Mouse (Mus musculus): ENCODE results near the gene Bst2. TPM values are rescaled to one million over a fixed set of nuclear protein-coding genes. Genes with fewer than 3 reads are reported as not detected.
"Not testable (repeated sequence)": the region's sequence is repeated elsewhere in the genome, so short reads cannot be mapped to it uniquely, and the experiment has no call there.

The Bst2 gene
- total RNA-seq, 2 experiments from 2014 or later, result 3.0 to 3.5 TPM

DNA sequence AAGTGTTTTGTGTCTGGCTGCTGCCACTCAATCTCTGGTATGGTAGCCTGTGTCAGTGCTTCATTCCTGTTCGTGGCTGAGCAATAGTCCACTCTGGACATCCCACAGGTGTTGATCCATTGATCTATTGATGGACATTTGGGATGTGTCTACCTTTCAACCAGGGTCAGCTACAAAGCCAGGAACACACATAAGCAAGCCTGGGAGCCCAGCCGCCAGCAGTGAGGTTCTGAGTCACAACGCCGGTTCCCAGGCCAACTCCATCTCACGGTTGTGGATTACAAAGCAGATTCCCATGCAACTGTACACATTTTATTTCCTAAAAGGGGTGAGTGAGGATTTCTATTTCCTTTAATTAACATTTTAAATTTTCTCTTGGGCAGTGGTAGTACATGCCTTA, 23.5 kb upstream of the Bst2 start:
- intact Hi-C loops (cut with DNase I), result loop anchor here (5.0 to 10.0 kb wide), 2 partner anchors 37 to 104 kb away; partner anchors contain the start of gene Fam129c
- DNase-seq, result no peak

DNA sequence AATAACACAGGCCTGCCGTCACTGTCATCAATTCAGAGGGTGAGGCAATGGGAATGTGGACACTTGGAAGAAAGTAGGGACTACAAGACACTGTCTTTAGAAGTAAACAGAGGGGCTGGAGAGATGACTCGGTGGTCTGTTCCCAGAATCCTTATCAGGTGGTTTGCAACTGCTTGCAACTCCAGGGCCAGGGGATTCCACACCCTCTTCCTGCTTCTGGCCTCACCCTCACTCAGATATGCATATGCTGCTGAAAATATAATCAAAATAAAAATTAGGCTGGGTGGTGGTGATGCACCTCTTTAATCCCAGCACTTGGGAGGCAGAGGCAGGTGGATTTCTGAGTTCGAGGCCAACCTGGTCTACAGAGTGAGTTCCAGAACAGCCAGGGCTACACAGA, 22.8 kb upstream of the Bst2 start:
- intact Hi-C loops (cut with DNase I), result loop anchor here (5.0 to 10.0 kb wide), 2 partner anchors 37 to 105 kb away; partner anchors contain the start of gene Fam129c
- no peak for DNase-seq

DNA sequence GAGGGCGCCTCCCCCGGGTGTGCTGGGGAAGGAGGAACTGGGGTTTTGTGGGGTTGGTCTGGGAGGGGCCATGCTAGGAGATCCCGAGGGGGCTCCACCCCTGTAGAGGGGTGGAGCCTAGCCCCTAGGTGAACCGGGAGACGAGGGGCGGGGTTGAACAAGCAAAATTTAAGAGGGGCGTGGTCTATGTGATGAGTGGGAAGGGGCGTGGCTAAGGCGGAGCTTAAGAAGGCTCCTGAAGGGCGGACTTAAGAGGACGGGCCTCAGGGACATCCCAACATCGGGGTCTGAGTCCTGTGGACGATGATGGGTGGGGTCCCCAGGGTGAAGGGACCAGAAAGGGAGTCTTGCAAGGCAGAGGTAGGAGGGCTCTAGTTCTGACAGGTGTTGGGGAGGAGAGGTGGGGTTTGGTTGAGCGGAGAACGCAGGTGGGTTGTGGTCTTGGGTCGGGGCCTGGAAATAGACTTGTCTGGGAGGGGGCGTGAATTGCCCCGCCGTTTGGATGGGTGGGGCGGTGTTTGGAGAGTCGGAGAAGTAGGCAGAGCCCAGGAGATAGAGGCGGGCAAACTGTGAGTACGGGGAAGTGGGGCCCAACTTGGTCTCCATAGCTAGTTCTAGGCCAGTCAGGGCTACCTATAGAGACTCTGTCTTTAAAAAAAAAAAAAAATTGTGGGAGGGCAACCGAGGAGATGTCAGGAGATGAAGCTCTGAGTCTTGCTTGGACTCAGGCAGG, 21.9 kb upstream of the Bst2 start:
- intact Hi-C loops (cut with DNase I), result no loop called here
- DNase-seq, result peak; percentile 28

DNA sequence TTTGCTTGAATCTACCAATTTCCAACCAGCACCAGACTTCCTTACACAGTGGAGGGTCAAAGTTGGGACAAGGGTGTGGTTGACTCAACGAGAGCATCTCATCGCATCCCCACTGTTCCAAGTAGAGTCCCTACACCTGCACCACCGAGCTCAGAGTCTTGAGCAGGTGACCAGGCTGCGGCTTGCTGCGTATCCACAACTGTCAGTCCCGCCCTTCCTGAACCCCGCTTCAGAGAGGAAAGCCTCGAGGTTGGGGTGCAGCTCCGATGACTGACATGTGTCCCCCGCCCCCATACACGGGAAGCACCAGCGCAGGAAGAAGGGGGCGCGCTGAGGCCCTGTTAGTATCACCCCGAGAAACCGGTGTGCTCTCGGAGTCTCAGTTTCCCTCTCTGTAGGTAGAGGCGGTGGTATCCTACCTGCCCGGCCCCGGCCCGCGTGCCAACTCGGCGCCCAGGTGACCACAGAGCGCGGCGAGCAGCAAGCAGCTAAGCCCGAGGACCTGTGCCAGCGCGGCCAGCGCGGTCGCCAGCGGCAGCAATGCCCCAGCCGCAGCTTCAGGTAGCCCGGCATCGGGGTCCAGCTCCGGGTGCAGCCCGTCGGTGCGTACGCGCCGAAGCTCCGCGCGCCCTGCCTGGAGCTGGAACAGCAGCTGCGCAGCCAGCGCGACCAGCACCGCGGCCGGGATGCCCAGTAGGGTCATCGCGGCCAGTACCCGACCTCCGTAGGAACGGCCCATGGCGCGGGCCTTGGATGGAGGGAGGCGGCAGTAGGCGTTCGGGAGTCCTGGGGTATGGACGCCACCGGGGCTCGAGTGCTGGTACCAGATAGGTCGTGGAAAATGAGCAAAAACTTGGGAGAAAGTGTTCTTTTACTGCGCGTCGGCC, 21.1 kb upstream of the Bst2 start, which contains the start of gene Tmem221:
Tmem221 (minus strand) TSS at position 801 of the 887 bp plus-strand sequence.
- DNase-seq, result no peak
- intact Hi-C loops (cut with DNase I), result no loop called here

DNA sequence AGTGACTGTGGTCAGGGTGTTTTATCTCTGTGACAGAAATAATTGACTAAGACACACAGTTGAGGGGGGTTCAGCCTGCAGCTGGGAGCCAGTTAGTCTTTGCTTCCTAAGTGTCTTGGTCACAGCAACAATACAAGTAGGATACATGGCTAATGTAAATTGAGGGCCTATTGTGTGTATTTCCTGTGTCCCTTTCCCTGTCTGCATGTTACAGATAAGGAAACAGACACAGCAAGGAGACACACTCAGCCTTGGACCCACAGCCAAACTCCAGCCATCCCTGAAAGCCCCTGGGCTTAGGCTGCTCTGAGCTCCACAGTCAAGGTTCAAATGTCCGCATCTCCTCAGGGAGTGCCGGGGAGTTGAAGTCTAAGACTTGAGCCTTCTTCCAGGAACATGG, 17.4 kb upstream of the Bst2 start:
- intact Hi-C loops (cut with DNase I), result no loop called here
- DNase-seq, result no peak

DNA sequence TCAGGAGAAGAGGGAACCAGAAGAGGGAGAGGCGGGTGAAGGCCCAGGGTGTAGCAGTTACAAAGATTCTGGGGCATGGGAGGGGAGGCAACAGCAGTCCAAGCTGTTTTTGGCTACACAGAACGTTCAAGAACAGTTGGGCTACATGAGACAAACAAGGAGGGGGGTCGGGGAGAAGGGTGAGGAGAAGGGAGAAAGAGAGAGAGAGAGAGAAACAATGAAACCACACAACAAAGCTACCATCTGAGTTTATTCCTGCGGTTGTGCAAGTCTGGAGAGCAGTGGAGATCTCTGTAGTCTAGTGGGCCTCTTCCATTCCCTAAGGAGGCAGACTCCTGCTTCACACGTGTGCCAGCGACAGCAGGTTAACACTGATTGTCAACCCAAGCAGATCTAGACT, 16.7 kb upstream of the Bst2 start:
- intact Hi-C loops (cut with DNase I), result no loop called here
- no peak for DNase-seq

DNA sequence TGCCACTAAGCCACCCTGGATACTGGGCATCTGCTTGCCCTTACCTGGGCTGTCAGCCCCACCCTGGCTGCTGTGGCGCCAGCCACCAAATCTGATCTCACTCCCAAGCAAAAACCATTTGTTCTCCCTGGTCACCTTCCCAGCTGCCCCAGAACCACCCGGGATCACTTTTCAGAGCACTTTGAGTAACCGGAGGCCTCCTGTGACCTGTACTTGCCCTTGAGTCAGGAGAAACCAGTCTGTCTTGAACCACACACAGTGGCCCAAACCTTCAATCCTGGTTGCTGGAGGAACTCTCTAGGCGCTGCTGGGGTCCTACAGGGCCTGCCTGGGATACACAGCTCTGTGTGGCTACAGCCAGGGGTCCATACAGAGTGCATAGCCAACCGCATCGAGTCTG, 15.5 kb upstream of the Bst2 start:
- DNase-seq, result no peak
- intact Hi-C loops (cut with DNase I), result no loop called here

DNA sequence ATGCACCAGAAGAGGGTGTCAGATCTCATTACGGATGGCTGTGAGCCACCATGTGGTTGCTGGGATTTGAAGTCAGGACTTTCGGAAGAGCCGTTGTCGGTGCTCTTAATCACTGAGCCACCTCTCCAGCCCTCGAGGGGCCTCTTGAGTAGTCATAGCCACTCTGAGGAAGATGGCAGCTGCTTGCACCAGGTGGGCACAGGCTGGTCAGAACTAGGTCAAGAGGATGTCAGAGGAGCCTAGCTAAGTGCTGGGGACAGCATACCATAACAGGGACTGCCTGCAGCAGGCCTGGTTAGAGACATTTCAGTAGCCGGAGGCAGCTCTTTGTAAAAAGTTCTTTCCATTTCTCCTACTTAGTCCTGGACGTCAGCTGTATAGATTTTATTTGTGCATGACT, 13.5 kb upstream of the Bst2 start:
- DNase-seq, result no peak
- intact Hi-C loops (cut with DNase I), result no loop called here

DNA sequence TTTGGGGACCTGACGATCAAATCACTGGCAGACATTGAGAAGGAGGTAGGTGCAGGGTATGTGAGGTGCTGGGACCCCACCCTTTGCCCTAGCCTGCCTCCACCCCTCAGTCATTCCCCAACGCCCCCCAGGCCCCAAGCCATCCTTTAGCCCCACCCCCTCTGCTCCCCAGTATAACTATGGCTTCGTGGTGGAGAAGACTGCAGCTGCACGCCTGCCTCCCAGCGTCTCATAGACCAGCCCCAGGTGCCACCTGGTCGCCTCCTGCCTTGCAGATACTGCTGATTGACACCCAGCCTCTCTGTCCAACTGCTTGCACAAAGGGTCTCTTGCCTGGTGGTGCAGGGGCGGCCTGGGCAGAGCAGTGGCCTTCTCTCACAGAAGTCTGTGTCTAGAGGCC, 10.3 kb upstream of the Bst2 start:
- intact Hi-C loops (cut with DNase I), result no loop called here
- no peak for DNase-seq

DNA sequence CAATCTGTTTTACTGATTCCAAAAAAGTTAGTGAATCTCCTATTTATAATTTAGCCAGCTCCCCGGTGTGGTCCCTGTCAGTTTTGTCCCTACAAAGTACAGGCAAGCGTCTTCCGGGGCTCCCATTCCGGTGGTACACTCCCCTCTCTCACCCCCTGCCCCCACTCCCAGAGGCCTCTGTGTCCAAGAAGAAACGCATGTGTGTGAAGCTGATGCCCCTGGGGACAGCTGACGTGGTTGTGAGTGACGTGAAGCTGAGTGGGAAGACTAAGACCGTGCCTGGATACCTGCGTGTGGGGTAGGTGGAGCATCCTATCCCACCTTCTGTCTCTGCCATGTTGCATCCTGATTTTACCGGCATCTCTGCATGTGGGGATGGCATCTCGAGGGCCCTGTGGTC, 7.8 kb upstream of the Bst2 start:
- DNase-seq, result no peak
- intact Hi-C loops (cut with DNase I), result no loop called here

DNA sequence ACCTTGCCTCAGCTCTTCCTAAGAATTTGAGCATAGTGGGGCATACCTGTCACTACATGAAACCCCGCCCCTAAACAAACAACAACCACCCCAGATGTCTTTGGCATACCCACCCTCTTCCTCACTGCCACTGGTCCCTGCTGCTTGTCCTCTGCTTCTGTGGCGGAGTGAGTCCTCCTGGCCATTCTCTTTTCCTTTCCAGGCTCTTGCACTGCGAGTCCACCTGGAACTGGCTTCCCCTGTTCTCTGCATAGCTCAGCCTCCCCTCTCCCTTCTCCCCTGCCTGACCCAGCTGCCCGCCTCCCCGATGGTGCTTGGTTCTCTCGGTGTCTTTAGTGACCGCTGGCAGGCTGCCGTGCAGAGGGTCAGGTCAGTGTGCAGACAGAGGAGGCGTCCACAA, 6.5 kb upstream of the Bst2 start:
- DNase-seq, result no peak
- intact Hi-C loops (cut with DNase I), result no loop called here

DNA sequence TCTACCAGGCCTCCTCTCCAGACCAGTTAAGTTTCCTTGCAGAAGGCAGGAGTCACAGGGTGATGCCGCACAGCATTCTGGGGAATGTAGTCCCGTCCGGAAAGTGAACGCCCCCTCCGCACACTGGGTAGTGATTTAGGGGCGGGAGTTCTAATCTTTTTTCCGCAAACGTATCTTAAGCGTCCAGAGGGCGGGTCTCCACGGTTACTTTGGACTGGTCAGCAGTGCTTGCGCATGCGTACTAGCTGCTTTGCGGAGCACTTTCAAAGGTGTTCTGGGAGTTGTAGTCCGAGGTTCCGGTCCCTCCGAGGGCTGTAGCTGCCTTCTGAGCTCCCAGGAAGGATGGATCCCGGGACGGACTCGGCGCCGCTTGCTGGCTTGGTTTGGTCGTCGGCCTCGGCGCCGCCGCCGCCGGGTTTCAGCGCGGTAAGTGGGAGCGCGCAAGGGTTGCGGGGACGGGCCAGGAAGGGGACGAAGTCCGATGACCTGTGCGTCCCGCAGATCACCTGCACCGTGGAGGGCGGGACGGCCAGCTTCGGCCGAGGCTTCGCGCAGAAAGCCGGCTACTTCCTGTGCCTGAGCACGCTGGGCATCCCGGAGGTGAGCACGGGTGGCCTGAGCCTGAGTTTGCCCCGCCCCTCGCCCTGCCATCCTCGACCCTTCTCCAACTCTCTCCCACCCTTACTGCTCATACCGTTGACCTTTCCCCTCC, 5.5 kb upstream of the Bst2 start, which contains the start of gene Mvb12a:
Mvb12a (plus strand) TSS at position 291 of the 712 bp plus-strand sequence.
- peak; percentile 98 for DNase-seq
- intact Hi-C loops (cut with DNase I), result no loop called here

DNA sequence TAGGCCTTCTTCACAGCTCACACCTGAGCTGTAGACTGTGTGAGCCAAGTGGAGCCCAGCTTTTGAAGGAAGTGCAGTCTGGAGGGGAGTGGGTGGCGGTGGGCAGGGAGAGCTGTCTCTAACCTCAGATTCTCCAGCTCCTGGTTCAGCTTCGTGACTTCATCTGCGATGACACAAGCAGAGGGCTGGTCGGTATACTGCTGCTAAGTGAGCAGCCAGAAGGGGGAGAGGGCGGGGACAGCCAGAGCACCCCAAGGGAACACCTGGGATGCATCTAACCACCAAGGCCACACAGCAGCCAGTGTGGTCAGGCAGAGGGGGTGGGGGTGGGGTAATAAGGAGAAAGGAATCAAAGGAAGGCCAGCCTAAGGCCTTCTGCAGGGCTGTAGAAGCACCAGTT, 1.6 kb downstream of the Bst2 start:
- DNase-seq, result no peak
- intact Hi-C loops (cut with DNase I), result no loop called here

DNA sequence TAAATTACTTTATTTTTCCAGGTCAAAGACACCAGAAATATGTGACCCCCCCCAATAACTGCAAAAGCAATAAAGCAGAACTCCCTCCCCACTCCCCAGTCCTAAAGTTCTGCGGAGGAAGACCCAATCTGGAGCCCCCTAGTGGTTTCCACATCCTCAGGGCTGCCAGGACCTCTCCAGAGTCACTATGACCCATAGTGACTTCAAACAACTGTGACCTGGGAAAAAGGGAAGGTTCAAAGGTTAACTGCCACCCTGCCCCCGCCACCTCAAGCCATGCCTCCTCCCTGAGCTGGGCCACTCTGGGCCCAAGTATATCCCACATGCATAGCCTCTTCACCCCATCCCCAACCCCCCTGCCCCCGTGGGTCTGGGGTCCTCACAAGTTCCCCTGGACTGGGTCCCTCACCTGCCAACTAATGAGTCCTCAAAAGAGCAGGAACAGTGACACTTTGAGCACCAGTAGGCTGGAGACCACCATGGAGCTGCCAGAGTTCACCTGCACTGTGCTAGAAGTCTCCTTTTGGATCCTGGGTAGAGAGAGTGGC, 2.9 kb downstream of the Bst2 start:
- intact Hi-C loops (cut with DNase I), result no loop called here
- DNase-seq, result no peak

DNA sequence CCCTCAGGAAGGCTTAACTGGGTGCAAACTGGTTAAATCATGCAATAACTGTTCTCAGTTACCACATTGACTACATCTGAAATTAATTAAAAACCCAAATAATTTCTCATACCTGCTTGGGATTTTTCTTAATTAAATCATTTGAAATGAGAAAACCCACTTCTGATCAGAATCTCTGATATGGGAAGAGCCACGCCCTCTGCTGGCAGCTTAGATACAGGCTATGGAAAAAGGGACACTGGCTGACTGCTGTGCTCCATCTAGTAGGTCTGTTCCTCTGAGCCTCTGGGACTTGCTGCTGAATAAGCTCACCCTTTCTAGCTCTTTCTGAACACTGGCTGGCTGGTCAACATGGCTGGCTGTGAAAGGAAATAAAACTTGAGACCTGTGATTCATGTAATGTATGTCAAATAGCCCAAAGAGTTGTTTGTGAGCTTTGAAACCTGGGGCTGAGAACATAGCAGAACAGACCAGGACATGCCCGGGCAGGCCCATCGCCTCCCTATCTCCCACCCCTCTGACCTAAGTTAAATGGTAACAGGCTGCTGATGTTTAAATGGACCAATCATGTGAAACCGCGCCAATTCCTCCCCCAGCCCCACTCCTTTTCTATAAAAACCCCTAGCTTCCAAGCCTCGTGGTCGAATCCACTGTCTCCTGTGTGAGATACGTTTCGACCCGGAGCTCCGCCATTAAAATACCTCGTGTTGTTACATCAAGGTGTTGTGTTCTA, 6.4 kb downstream of the Bst2 start:
- DNase-seq, result peak; percentile 48
- intact Hi-C loops (cut with DNase I), result not testable (repeated sequence)

DNA sequence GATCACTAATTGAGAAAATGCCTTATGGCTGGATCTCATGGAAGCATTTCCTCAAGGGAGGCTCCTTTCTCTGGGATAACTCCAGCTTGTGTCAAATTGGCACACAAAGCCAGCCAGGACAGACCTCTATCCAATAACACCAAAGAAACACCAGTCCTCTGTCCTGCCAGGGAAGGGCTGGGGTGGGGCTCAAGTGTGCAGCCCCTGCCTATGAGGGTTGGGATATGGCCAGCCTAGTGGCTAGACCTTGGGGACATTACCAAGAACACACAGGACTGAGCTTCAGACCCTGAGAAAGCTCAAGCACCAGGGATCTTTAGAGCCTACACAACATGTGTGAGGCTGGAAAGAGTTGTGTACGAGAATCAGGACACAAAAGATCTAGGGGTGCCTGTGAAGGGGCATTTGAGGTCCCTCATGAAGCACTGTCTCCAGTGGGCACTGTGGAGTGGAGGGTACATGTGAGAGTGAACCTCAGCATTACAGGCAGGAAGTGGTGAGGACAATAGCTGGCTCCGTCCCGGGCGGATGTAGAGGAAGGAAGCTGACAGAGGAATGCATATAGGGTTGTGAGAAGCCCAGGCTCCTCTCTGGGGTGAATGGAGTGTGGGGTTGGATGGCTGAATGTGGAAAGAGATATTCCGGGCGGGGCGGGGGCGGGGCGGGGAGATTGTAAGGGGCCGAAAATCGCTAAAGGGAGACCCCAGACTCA, 8.7 kb downstream of the Bst2 start:
- intact Hi-C loops (cut with DNase I), result loop anchor here (10.0 kb wide), 1 partner anchor 84 kb away; no protein-coding TSS in a partner anchor
- DNase-seq, result no peak

DNA sequence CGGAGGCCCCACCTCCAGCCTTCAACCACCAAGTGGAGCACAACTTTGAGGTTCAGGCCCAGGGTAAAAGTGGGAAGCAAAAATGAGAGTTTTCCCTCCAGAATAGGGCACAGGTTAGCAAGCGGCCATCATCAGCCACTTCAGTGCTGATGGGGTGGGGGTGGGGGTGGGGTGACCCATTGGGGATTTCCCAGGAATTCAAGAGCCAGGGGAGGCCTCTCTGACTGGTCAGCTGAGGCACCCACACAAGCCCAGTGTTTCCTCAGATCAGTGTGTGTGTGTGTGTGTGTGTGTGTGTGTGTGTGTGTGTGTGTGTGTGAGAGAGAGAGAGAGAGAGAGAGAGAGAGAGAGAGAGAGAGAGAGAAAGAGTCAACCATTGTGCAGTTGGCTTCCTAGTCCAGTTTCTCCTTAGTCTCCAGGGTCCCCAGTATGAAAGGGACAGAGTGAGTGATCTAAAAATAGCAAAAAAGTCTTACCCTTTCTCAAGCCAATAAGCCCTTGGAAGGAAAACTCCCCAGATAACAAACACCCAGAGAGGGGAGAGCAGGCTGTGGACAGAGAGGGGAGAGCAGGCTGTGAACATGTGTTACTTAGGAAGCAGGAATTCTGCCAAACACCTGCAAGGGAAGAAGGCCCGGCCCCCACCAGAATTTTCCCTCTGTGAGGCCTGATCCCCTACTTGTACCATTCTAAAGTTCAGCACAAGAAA, 9.9 kb downstream of the Bst2 start:
- DNase-seq, result no peak
- intact Hi-C loops (cut with DNase I), result loop anchor here (10.0 kb wide), 1 partner anchor 83 kb away; no protein-coding TSS in a partner anchor

DNA sequence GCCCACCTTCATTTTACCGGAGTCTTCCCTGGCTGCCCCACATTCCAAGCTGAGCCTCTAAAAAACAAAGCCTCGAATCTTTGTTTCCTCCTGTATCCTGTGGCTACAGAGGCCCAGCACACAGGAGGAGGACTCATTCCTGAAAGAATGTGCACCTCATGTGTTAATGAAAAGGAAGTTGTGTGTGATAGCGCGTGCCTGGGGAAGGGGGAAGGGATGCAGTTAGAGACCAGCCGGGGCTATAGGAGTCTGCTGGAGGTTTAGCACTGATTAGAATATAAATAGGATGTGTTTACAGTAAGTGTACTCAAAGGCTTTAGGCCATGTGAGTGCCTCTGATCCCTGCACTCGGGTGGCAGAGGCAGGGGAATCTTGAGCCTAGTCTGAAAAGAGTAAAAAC, 11.0 kb downstream of the Bst2 start:
- intact Hi-C loops (cut with DNase I), result loop anchor here (10.0 kb wide), 1 partner anchor 81 kb away; no protein-coding TSS in a partner anchor
- no peak for DNase-seq
